Mouse (Mus musculus): ENCODE data around the gene Actg1. TPM values are rescaled to one million over a fixed set of nuclear protein-coding genes. Genes with fewer than 3 reads are reported as not detected.

Actg1 gene
- polyA plus RNA-seq, 1 experiment from 2014 or later = 3,237 TPM

DNA sequence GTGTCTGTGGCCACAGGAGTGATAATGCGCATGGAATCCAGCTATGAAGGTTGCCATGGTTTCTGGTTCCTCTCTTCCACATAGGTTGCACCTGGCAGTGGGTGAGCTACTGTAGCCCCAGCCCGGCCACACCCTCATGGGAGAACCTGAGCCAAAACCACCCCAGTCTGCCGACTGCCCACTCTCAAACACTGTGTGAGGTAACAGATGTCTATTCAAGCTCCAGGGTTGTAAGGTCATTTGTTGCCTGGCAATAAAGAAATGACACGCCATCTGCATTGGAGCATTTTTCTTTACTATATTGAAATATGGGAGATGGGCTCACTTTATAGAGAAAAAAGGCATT lies 33.0 kb downstream of the Actg1 start:
- DNase-seq (ENCODE audit: low spot score) (no peak), ATAC-seq (replicated peaks; ENCODE audit: insufficient number of reproducible peaks, low FRiP score, low TSS enrichment, low read depth) (no peak)
- peak overlapping the region; percentile 89 for H3K9ac ChIP-seq (replicated peaks; ENCODE audit: low read length)
- peaks cover 10% of the 10 kb centered on the region for H3K4me1 ChIP-seq (ENCODE audit: control insufficient read depth, insufficient read depth, low read length)
- no peaks in the 10 kb centered on the region for H3K9me3 ChIP-seq (replicated peaks; ENCODE audit: control insufficient read depth, low read length)
- H3K4me3 ChIP-seq (ENCODE audit: low read depth, low read length) = no peak overlapping the region; the same call in 1 of the 2 replicates
- 33% methylated on average over 4 of the region's 4 CpGs for WGBS
- H3K4me2 ChIP-seq (ENCODE audit: low read depth, low read length) = peak overlapping the region; percentile 78
- peak overlapping the region; percentile 95 for H3K27ac ChIP-seq (replicated peaks; ENCODE audit: low read depth, low read length)
- H3K27me3 ChIP-seq (ENCODE audit: control insufficient read depth, insufficient read depth, low read length) = no peaks in the 10 kb centered on the region
- no peaks in the 10 kb centered on the region for H3K36me3 ChIP-seq (replicated peaks; ENCODE audit: control insufficient read depth, insufficient read depth, low read depth, low read length)

GRCm38 (mm10) chr11:120314721-120315415 lies 33.5 kb downstream of the Actg1 start:
- 42% methylated on average over 16 of the region's 16 CpGs for WGBS
- ATAC-seq (replicated peaks; ENCODE audit: insufficient number of reproducible peaks, low FRiP score, low TSS enrichment, low read depth) (no peak), DNase-seq (ENCODE audit: low spot score) (no peak)
- no peaks in the 10 kb centered on the region for H3K36me3 ChIP-seq (replicated peaks; ENCODE audit: control insufficient read depth, insufficient read depth, low read depth, low read length)
- peak overlapping the region; percentile 19; the same call in 1 of the 2 replicates for H3K9ac ChIP-seq (replicated peaks; ENCODE audit: low read length)
- H3K4me1 ChIP-seq (ENCODE audit: control insufficient read depth, insufficient read depth, low read length) = peaks cover 13% of the 10 kb centered on the region
- peak overlapping the region; percentile 95 for H3K27ac ChIP-seq (replicated peaks; ENCODE audit: low read depth, low read length)
- H3K27me3 ChIP-seq (ENCODE audit: control insufficient read depth, insufficient read depth, low read length) = no peaks in the 10 kb centered on the region
- peak overlapping the region; percentile 78 for H3K4me2 ChIP-seq (ENCODE audit: low read depth, low read length)
- H3K4me3 ChIP-seq (ENCODE audit: low read depth, low read length) = no peak overlapping the region
- no peaks in the 10 kb centered on the region for H3K9me3 ChIP-seq (replicated peaks; ENCODE audit: control insufficient read depth, low read length)

GRCm38 (mm10) chr11:120313906-120314685 lies 34.2 kb downstream of the Actg1 start:
- 53% methylated on average over 6 of the region's 6 CpGs for WGBS
- no peak for ATAC-seq (replicated peaks; ENCODE audit: insufficient number of reproducible peaks, low FRiP score, low TSS enrichment, low read depth)
- H3K27ac ChIP-seq (replicated peaks; ENCODE audit: low read depth, low read length) = no peak overlapping the region
- no peaks in the 10 kb centered on the region for H3K27me3 ChIP-seq (ENCODE audit: control insufficient read depth, insufficient read depth, low read length)
- DNase-seq (ENCODE audit: low spot score) = no peak
- H3K4me2 ChIP-seq (ENCODE audit: low read depth, low read length) = no peak overlapping the region; the same call in 1 of the 2 replicates
- no peaks in the 10 kb centered on the region for H3K36me3 ChIP-seq (replicated peaks; ENCODE audit: control insufficient read depth, insufficient read depth, low read depth, low read length)
- H3K4me1 ChIP-seq (ENCODE audit: control insufficient read depth, insufficient read depth, low read length) = peaks cover 13% of the 10 kb centered on the region
- H3K9me3 ChIP-seq (replicated peaks; ENCODE audit: control insufficient read depth, low read length) = no peaks in the 10 kb centered on the region
- H3K9ac ChIP-seq (replicated peaks; ENCODE audit: low read length) = no peak overlapping the region
- no peak overlapping the region for H3K4me3 ChIP-seq (ENCODE audit: low read depth, low read length)

DNA sequence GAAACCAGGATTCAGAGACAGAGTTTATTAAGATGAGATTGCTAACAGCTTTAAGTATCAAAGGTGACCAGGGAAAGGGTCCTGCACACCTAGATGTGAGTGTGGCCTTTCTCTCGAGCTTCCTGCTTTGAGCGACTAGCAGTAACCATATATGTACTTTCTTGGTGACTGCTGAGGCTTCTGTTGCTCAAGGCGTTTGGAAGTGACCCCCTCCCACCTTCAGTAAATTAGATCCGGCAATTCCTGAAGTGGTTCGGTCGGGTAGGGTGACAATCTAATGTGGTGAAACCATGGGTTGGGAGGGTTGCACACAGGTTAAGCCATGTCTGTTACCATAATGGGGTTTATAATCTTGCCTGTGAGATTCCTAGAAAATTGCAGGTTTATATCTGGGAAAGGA lies 36.3 kb downstream of the Actg1 start:
- no peak for ATAC-seq (replicated peaks; ENCODE audit: insufficient number of reproducible peaks, low FRiP score, low TSS enrichment, low read depth)

DNA sequence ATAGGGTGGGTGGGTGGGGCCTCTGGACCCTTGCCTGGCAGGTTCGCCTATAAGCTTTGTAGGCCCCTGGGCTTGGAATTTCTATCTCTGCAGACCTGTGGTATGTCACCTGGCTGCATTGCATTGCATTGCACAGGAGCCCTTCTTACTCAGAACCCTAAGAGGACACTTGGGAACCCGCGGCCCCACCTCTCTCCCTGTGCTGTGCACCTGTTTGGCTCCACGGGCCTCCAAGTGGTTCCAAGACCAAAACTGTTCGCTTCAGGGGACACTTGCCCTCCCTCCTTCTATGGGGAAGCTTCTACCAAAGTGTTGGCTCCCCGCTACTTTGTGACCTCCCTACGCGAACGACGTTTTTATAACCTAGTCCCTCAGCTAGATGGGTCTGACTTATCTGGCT lies 36.8 kb downstream of the Actg1 start:
- WGBS = 45% methylated on average over 10 of the region's 10 CpGs
- H3K27me3 ChIP-seq (ENCODE audit: control insufficient read depth, insufficient read depth, low read length) = no peaks in the 10 kb centered on the region
- H3K9ac ChIP-seq (replicated peaks; ENCODE audit: low read length) = peak overlapping the region; percentile 59
- no peaks in the 10 kb centered on the region for H3K36me3 ChIP-seq (replicated peaks; ENCODE audit: control insufficient read depth, insufficient read depth, low read depth, low read length)
- H3K4me3 ChIP-seq (ENCODE audit: low read depth, low read length) = peak overlapping the region; percentile 33
- peaks cover 18% of the 10 kb centered on the region for H3K4me1 ChIP-seq (ENCODE audit: control insufficient read depth, insufficient read depth, low read length)
- H3K27ac ChIP-seq (replicated peaks; ENCODE audit: low read depth, low read length) = peak overlapping the region; percentile 85
- DNase-seq (ENCODE audit: low spot score) = no peak
- peak overlapping the region; percentile 65 for H3K4me2 ChIP-seq (ENCODE audit: low read depth, low read length)
- no peak for ATAC-seq (replicated peaks; ENCODE audit: insufficient number of reproducible peaks, low FRiP score, low TSS enrichment, low read depth)
- H3K9me3 ChIP-seq (replicated peaks; ENCODE audit: control insufficient read depth, low read length) = no peaks in the 10 kb centered on the region

More for the DNA sequence above, 36.3 kb downstream of the Actg1 start:
- Histone ChIP-seq H3K27me3 (ENCODE audit: control insufficient read depth, insufficient read depth, low read length) (no peaks in the 10 kb centered on the region), H3K4me3 (ENCODE audit: low read depth, low read length) (no peak overlapping the region), H3K9ac (replicated peaks; ENCODE audit: low read length) (no peak overlapping the region; the same call in 1 of the 2 replicates), H3K4me1 (ENCODE audit: control insufficient read depth, insufficient read depth, low read length) (peaks cover 17% of the 10 kb centered on the region), H3K27ac (replicated peaks; ENCODE audit: low read depth, low read length) (peak overlapping the region; percentile 85; the same call in 1 of the 2 replicates), H3K36me3 (replicated peaks; ENCODE audit: control insufficient read depth, insufficient read depth, low read depth, low read length) (no peaks in the 10 kb centered on the region), H3K9me3 (replicated peaks; ENCODE audit: control insufficient read depth, low read length) (no peaks in the 10 kb centered on the region), H3K4me2 (ENCODE audit: low read depth, low read length) (no peak overlapping the region)
- WGBS = 53% methylated on average over 6 of the region's 6 CpGs
- DNase-seq (ENCODE audit: low spot score) = no peak

GRCm38 (mm10) chr11:120310813-120311312 lies 37.5 kb downstream of the Actg1 start:
- Histone ChIP-seq H3K4me1 (ENCODE audit: control insufficient read depth, insufficient read depth, low read length) (peaks cover 25% of the 10 kb centered on the region), H3K4me3 (ENCODE audit: low read depth, low read length) (peak overlapping the region; percentile 33), H3K9ac (replicated peaks; ENCODE audit: low read length) (peak overlapping the region; percentile 59), H3K9me3 (replicated peaks; ENCODE audit: control insufficient read depth, low read length) (no peaks in the 10 kb centered on the region), H3K36me3 (replicated peaks; ENCODE audit: control insufficient read depth, insufficient read depth, low read depth, low read length) (no peaks in the 10 kb centered on the region), H3K27me3 (ENCODE audit: control insufficient read depth, insufficient read depth, low read length) (no peaks in the 10 kb centered on the region), H3K27ac (replicated peaks; ENCODE audit: low read depth, low read length) (peak overlapping the region; percentile 85), H3K4me2 (ENCODE audit: low read depth, low read length) (peak overlapping the region; percentile 65)
- ATAC-seq (replicated peaks; ENCODE audit: insufficient number of reproducible peaks, low FRiP score, low TSS enrichment, low read depth) (peak; percentile 86), DNase-seq (ENCODE audit: low spot score) (peak; percentile 99)
- 4% methylated on average over 42 of the region's 45 CpGs for WGBS

DNA sequence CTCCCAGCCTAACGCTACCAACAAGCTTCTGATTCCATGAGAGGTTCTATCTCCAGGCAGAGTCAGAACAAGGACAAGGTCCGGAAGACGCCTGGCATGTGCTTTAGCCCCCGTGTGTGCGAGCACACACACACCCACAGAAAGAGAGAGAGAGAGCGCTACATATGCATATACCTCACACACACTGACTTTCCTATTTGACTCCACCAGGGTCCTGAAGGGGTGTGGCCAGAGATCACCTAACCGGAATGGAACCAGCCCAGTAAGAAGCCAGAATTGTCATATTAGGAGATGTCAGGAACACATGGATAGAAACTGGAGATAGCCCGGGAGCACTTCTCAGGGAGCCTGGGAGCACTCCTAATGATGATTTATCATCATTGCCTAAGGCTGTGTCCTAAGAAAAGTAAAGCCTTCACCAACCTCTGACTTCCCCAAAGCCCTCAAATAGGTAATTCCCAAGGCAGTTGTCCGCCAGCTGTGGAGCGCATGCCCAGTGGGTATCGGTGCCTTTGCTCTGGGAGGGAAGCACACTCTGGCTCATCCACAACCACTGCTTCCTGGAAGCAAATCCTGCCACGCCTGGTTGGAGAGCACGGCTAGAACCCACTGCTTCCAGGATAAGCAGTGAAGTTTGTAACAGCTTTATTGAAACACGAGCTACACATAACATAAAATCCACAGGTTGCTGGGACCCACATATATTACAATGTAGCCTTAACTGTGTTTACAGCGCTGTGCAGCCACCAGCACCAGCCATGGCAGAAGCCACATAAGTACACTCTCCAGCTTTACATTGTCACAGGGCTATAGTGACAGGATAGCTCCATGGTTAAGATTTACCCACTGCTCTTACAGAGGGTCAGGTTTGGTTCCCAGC lies 39.7 kb downstream of the Actg1 start:
- no peak overlapping the region for H3K9ac ChIP-seq (replicated peaks; ENCODE audit: low read length)
- ATAC-seq (replicated peaks; ENCODE audit: insufficient number of reproducible peaks, low FRiP score, low TSS enrichment, low read depth) = no peak
- H3K36me3 ChIP-seq (replicated peaks; ENCODE audit: control insufficient read depth, insufficient read depth, low read depth, low read length) = no peaks in the 10 kb centered on the region
- no peak for DNase-seq (ENCODE audit: low spot score)
- H3K27me3 ChIP-seq (ENCODE audit: control insufficient read depth, insufficient read depth, low read length) = no peaks in the 10 kb centered on the region
- H3K4me3 ChIP-seq (ENCODE audit: low read depth, low read length) = no peak overlapping the region
- H3K9me3 ChIP-seq (replicated peaks; ENCODE audit: control insufficient read depth, low read length) = no peaks in the 10 kb centered on the region
- 52% methylated on average over 15 of the region's 15 CpGs for WGBS
- peaks cover 28% of the 10 kb centered on the region for H3K4me1 ChIP-seq (ENCODE audit: control insufficient read depth, insufficient read depth, low read length)
- no peak overlapping the region for H3K27ac ChIP-seq (replicated peaks; ENCODE audit: low read depth, low read length)
- no peak overlapping the region for H3K4me2 ChIP-seq (ENCODE audit: low read depth, low read length)

Data from embryonic facial prominence, embryonic 11.5 days (tissue).